Mouse (Mus musculus): ENCODE results near the gene Yju2. TPM values are rescaled to one million over a fixed set of nuclear protein-coding genes. Genes with fewer than 3 reads are reported as not detected.
"Not testable (repeated sequence)": the region's sequence is repeated elsewhere in the genome, so short reads cannot be mapped to it uniquely, and the experiment has no call there.

Yju2 gene
- 10 to 100 TPM; 15.9 to 16.8 TPM for total RNA-seq (2021)
- long read RNA-seq, transcript Yju2-201 (8 exons, 1,660 nt): major isoform, 5 of 9 reads
- long read RNA-seq, partial matches to known transcripts: 2 of 9 reads
- long read RNA-seq, other reads (novel, unspliced or antisense): 1 of 9 reads

DNA sequence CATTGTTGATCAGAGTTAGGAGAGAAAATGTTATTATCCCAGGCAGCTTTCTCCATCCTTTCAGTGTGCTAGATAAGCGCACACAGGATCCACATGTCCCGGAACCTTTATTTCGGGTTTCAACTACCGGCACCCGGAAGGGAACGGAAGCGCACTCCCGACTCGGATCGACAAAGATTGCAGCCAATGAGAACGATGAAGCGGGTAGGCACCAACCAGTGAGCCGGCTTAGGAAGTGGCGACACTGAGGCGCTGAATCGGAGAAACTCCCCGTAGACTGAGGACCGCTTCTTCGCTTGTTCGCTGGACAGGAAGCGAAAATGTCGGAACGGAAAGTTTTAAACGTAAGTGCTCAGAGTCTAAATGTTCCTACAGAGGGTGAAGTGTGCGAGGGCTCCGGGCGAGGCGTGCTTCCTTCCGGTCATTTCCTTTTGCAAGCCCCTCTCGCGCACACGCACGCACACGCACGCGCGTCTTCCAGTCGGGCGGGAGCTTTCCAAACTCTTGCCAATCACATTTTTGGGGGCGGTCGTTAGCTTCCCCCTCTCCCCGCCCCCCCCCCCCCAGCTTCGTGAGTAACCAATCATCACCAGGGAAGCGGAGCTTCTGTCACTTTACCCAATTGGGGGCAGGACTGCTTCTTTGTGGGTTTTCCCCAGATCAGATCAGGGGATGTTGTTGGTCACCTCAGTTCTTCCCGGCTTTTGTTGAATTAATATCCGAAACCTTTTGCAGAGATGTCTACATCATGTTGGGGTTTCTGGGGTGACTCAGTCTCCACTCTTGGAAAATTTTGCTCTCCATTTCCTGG is at the start of gene Yju2:
TSS of gene Yju2 (plus strand) at position 182 of the 811 bp plus-strand sequence.
- DNase-seq (ENCODE audit: low spot score in 2 of 2): peak; percentile 95 to 96

DNA sequence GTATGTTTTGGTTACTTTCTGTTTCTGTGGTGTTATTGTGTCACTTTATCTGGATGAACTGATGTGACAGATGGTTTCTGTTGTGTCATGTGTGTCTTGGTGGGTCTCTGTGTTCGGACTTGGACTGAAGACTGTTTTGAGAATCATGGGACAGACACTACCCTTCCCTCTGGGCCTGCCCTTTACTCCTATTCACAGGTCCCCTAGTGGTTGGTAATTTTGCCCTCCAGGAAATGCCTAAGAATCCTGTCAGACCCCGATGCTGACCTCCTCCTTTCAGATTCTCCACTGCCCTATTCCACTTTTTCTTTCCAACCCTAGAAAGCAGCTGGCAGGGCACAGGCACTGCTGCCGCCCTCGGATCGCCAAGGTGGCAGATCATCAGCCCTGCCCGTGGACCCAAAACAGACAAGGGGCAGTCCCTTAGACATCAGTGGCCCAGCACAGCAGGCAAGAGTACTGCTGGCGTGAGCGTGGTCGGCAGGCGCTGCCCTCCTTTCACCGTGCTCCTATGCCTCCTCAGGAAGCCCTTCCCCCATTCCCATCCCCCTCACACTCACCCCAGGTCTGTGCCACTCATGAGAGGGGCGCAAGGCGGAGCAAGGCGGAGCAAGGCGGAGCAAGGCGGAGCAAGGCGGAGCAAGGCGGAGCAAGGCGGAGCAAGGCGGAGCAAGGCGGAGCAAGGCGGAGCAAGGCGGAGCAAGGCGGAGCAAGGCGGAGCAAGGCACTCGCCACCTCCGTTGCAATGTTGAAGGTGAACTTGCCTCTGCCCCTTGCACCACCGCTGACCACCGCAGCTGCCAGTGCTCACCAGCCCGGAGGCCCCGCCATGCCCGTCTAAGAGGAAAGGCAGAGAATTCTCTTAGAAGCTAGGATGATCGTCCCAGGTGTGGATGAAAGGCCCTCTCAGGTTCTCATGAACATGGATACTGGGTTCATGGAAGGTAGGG is 27.1 kb upstream of the Yju2 start:
- peak; percentile 59 to 72 for DNase-seq (ENCODE audit: low spot score in 2 of 2)

DNA sequence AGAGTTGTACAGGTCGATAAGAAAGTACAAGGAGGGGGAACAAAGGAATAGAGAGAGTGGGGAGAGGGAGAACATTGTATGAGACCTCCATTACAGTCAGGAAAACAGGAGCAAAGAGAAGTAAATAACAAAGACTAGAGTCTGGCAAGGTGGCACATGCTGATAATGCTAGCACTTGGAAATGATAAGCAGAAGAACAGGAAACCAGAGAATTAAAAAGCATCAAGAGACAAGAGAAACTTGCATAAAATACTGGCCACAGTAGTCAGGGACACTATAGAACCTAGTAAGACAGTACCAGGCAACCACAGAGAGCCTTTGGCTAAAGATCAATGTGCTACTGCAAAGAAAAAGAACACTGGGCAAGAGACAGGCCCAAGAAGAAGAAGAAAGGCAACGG is 26.3 kb upstream of the Yju2 start:
- DNase-seq (ENCODE audit: low spot score in 2 of 2): no peak

DNA sequence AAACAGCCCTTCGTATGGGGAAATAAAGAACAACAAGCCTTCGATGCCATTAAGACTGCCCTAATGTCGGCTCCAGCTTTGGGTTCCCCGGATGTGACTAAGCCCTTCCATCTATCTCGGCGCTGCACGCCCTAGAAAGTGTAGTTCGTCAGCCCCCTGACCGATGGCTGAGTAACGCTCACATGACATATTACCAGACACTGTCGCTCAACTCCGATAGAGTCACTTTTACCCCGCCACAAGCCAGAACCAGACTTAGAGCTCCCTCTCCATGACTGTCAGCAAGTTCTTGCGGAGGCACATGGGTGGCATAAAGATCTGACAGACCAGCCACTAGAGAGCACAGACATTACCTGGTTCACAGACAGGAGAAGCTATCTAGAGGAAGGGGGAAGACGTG is 25.7 kb upstream of the Yju2 start:
- DNase-seq (ENCODE audit: low spot score in 2 of 2): no peak

DNA sequence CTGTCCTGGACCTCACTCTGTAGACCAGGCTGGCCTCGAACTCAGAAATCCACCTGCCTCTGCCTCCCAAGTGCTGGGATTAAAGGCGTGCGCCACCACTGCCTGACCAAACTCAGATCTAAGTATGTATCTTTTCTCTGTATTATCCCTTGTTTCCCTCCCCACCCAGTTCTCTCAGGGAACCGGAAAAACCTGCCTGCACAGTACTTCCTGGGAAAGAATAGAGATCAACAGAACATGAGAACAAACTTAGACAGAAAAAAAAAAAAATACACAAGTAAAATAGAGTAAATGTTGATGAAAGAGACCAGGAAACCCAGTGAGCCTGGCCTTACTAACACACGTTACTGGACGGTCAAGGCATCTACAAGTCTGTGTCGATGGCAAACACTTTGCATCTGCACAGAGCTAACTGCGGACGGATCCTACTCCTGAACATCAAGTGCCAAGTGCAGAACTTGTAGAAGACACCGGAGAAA is 14.5 kb upstream of the Yju2 start:
- not testable (repeated sequence) for DNase-seq (ENCODE audit: low spot score in 2 of 2)

DNA sequence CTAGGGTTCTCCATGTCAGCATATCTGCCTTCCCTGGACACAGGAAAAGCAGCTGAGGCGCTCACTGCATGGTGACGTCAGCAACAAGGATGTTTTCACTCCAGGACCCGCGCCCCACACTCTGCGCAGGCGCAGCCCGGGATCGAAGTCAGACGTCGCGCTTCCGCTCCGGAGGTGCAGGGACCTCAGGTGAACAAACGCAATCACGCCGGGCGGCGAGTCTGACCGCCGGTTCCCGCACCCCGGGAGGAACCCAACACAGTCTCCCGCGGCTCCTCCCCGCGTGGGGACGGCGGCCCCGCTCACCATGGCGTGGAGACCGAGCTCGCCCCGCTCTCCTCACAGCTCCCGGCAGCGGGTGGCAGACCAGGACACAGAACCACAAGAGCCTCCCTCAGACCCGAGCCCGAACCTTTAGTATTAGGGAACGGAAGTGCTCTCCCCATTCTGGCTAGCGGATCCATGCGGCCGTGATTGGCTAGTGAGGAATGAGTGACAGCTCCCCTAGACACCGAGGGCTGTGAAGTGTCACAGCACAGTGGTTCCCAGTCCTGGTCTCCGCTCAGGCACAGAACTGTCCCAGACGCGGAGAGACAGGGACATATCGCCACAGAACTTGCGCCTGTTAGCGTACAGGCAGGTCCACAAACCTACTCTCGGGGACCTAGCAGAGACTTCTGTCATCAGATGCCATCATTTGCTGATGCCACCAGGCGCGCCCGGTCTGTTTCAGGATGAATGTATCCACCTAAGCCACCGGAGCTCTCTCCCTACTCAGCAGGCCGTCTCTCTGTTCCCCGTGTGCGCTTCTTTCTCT is 13.8 kb upstream of the Yju2 start:
- peak; percentile 91 to 92 for DNase-seq (ENCODE audit: low spot score in 2 of 2)

DNA sequence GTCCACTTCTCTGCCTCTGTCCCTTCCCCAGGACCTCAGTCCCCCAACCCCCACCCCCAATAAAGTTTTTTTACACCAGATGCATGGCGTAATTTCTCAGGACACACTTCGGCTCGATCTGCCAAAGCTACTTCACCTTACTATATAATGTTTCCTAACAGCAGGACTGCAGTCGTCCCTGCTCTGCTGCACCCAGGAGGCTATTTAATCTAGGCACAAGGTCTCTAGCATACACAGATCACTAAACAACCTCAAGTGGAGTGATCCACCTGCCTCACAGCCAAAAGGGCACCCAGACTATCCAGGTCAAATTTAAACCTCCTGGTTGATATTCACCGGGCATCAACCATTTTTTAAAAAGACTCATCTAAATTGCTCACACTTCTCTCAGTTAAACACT is 13.2 kb upstream of the Yju2 start:
- peak in 1 of 2 experiments; percentile 22 for DNase-seq (ENCODE audit: low spot score in 2 of 2)

DNA sequence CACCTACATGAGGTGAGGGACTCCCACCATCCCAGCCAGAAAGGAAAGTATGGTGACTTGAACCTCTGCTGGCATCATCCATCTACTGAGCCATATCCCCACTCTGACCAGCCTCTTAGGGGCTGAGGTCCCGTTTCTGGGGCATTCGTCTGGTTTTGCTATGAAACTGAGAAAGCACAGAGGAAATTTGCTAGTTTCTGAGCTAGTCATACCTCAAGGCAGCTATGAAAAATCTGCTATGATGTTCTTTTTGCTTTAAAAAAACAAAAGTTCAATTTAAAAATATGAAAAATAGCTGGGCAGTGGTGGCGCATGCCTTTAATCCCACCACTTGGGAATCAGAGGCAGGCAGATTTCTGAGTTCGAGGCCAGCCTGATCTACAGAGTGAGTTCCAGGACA is 10.3 kb upstream of the Yju2 start:
- DNase-seq (ENCODE audit: low spot score in 2 of 2): no peak

DNA sequence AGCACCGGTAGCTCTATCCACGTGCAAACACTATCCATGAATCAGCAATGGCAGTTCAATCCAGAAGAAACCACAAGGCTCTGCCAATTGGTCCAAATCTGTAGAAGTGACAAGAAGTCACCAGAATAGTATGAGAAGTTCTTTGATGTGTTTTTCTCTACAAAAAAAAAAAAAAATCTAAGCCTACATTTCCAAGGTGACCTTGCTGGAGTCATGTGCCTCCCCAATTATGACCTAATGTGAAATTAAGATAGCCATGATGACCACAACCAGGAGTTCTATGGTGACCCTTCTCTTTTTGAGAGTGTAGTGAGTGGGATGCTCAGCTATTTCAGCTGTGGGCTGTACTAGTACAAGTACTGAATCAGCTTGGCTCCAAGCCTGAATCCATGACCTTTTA is 9.5 kb upstream of the Yju2 start, which contains the start of gene Zfp119b:
TSS of gene Zfp119b (minus strand) at position 101 of the 400 bp plus-strand sequence.
- DNase-seq (ENCODE audit: low spot score in 2 of 2): no peak

DNA sequence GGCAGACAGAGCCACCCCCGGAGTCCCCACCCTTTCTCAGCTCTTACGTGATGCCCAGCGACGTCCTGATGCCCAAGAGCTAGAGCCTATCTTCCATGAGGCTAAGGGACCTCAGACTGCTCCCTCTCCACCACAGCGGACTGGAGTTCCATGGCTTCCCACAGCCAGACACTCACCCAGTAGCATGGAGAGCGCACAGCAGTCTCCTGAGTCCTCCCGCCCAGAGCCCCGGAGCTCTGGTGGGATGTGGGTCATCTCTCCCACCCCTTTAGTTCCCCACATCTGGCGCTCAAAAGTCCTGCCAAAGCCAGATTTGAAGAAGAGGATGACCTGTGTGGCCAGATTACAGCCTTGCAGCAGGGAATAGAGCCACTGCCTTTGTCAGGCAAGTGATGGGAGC is 8.3 kb upstream of the Yju2 start:
- peak in 1 of 2 experiments; percentile 2 for DNase-seq (ENCODE audit: low spot score in 2 of 2)

DNA sequence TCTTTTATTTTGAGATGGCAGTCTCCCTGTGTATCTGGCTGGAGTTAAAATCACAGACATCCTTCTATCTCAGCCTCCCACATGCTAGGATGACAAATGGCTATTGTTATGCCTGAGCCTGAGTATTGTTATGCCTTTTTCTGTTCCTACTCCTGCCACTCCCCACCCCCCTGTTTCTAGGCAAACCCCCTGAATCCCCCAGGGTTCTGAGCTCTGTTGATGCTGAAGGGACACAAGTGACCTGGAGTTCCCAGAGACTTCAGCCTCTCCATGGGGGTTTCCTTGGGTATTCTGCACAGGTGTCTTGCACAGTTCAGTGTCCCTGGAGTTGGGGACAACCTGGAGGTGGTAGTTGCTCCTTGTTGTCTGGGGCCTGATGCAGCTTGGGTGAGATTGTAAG is 6.9 kb upstream of the Yju2 start:
- DNase-seq (ENCODE audit: low spot score in 2 of 2): no peak

DNA sequence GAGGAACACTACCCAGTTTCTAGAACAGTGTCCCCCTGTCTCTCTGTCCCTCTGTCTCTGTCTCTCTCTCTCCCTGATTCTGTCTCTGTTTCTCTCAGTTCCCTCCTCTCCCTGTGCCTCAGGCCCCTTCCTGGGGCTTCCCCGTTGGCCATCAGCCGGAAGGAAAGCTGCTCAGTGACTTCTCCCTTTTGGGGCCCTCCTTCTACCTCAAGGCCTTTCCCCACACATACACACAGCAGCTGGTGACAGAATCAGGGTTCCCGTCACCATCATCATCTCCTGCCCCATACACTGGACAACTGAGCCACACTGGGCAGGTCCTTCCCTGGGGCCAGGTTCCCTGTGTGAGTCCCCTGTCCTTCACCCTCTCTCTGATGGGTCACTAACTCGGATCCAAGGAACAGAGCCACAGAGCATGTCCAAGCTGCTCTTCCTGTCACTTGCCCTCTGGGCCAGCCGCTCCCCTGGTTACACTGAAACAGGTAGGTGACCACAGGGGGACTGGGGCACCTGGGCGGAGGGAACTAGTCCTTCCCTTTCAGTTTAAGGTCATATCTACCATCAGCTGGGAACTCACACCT is 6.4 kb upstream of the Yju2 start, which contains the start of gene Ebi3:
TSS of gene Ebi3 (plus strand) at position 194 of the 581 bp plus-strand sequence.
- peak; percentile 5 to 15 for DNase-seq (ENCODE audit: low spot score in 2 of 2)

DNA sequence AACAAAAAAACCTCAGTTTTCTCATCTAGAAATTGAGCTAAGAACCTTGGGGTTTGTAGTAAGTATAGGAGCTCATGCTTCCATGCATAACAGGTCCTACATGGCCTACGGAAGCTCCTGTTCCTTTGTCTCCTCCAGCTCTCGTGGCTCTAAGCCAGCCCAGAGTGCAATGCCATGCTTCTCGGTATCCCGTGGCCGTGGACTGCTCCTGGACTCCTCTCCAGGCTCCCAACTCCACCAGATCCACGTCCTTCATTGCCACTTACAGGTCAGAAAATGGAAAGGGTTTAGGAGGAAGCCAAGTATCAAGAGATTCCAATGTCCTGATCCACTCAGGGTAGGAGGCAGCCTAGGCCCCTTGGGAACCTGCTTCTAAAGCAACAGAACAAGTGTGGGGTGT is 5.1 kb upstream of the Yju2 start:
- peak in 1 of 2 experiments; percentile 2 for DNase-seq (ENCODE audit: low spot score in 2 of 2)

DNA sequence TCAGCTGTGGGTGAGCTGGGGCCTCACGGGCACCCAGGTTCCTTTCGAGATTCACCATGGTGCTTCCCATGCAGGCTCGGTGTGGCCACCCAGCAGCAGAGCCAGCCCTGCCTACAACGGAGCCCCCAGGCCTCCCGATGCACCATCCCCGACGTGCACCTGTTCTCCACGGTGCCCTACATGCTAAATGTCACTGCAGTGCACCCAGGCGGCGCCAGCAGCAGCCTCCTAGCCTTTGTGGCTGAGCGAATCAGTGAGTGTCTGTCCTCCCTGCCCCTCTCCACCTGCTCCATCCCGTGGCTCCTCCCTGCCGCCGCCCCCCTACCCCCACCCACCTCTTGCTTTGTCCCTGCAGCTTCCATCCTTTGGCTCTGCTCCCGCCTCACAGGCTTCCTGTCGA is 4.7 kb upstream of the Yju2 start:
- peak; percentile 2 to 10 for DNase-seq (ENCODE audit: low spot score in 2 of 2)

DNA sequence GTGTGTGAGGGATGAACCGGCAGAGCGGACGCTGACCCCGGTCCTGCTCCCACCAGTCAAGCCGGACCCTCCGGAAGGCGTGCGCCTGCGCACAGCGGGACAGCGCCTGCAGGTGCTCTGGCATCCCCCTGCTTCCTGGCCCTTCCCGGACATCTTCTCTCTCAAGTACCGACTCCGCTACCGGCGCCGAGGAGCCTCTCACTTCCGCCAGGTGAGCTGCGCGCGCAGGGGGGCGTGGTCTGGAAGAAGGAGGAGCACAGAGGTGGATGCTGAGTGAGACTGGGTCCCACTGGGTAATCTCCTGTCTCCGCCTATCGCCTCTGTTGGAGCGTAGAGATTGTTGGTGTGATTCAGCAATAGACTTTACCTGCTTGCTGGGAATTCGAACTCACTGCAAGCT is 2.8 kb upstream of the Yju2 start:
- peak; percentile 63 to 77 for DNase-seq (ENCODE audit: low spot score in 2 of 2)

DNA sequence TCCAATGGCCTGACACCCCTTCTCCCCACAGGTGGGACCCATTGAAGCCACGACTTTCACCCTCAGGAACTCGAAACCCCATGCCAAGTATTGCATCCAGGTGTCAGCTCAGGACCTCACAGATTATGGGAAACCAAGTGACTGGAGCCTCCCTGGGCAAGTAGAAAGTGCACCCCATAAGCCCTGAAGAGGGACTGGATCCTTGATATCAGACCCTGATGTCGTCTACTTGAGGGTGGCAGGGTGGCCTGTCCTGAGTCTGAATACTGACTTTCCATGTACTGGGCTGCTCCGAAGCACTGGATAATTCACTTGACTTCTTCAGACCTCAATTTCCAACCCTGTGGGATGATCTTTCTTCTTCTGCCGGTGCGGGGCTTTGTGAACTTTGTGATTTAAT is 2.3 kb upstream of the Yju2 start:
- DNase-seq (ENCODE audit: low spot score in 2 of 2): peak in 1 of 2 experiments; percentile 35

DNA sequence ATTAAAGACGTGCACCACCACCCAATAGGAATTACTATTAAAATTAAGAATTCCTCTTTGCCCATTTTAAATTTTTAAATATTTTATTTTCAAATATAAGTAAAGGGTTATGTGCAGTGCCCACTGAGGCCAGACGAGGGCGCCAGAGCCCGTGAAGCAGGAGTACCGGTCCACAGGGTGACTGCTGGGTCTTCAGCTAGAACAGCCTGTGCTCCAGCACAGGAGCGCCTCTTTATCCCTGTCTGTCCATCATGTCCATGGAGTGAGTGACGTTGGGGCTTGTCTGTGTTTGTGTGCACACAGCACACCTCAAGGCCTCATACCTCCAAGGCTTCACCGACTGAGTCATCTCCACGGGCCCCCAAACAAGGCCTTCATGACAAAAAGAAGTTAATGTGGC is 1.7 kb upstream of the Yju2 start:
- DNase-seq (ENCODE audit: low spot score in 2 of 2): peak; percentile 76 to 81

DNA sequence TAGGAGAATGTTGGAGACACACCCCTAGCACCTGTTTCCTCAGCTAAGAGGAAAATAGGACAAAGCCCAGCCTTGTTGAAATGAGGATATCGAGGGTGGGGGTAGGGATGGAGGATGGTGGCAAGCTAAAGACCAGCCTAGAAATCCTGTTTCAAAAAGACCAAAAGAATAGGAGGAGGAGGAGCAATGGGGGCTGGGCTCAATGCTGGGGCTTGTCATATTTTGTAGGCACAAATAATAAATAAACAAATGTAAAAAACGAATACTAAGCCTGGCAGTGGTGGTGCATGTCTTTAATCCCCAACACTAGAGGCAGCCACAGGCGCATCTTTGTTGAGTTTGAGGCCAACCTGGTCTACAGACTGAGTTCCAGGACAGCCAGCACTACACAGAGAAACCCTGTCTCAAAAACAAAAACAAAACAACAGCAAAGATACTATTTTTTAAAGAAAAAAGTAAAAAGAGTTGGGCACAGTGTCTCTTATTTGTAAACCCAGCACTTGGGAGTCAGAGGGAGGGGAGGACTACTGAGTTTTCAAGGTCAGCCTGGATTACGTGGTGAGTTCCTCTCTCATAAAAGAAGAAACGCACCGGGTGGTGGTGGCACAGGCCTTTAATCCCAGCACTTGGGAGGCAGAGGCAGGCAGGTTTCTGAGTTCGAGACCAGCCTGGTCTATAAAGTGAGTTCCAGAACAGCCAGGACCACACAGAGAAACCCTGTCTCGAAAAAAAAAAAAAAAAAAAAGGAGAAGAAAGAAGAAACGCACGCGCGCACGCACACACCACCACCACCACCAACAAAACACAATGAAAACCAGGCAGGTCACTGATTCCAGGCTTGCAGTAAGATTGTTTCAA is 944 bp upstream of the Yju2 start:
- DNase-seq (ENCODE audit: low spot score in 2 of 2): peak; percentile 4 to 16

DNA sequence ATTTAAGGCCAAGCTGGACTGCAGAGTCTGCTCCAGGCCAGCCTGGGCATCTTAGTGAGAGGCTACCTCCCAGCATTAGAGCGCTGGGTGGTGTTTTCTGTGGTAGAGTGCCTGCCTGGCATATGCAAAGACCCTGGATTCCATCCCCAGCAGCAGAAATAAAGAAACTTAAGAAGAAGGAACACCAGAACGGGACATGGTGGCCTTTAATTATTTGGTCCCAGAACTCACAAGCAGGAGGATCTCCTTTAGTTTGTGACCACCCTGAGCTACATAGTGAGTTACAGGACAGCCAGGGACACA is 364 bp upstream of the Yju2 start:
- no peak for DNase-seq (ENCODE audit: low spot score in 2 of 2)
